Mouse (Mus musculus) megakaryocyte, embryonic 14.5 days (primary cell): ENCODE measurements around the gene Nfxl1. TPM values are rescaled to one million over a fixed set of nuclear protein-coding genes. Genes with fewer than 3 reads are reported as not detected.
"Not testable (repeated sequence)": the region's sequence is repeated elsewhere in the genome, so short reads cannot be mapped to it uniquely, and the experiment has no call there.

Experiments
- H3K27me3 ChIP-seq: replicated peaks from 2 replicates; pipeline ENCODE3; 2012; ENCODE audit warnings: inconsistent platforms
- H3K36me3 ChIP-seq: replicated peaks from 2 replicates; pipeline ENCODE3; 2012; ENCODE audit warnings: low read length, inconsistent platforms, mixed read lengths
- H3K4me1 ChIP-seq: 2 replicates; pipeline ENCODE4 v1.6.1; 2012; ENCODE audit warnings: inconsistent platforms
- H3K4me3 ChIP-seq: replicated peaks from 2 replicates; pipeline ENCODE3; 2012; ENCODE audit warnings: moderate library complexity, mild to moderate bottlenecking, inconsistent platforms
- H3K9me3 ChIP-seq: 2 replicates; pipeline ENCODE4 v1.6.1; 2012; ENCODE audit warnings: inconsistent platforms
- FLI1 ChIP-seq: IDR thresholded peaks from 2 replicates; pipeline ENCODE4 v1.6.1; 2012; ENCODE audit warnings: low read length, inconsistent platforms, mixed read lengths
- GATA1 ChIP-seq: IDR thresholded peaks from 3 replicates; pipeline ENCODE4 v1.6.1; 2012; ENCODE audit warnings: mixed read lengths, low read length, inconsistent platforms, borderline replicate concordance
- polyA plus RNA-seq: library from polyadenylated mRNA; stranded (reverse); fragments of >175 nt; gene quantifications from 2 replicates; pipeline ENCODE4 v1.2.3, GENCODE M21; 2012; ENCODE audit warnings: low replicate concordance; ENCODE audit not compliant: insufficient read depth

The Nfxl1 gene
- polyA plus RNA-seq: 1.1 TPM in 1 of 2 replicates, not detected in the other

- Histone ChIP-seq H3K9me3 (no peaks in the 10 kb centered on the region), H3K4me3 (peak within 1 kb of the TSS; percentile 99), H3K4me1 (peaks cover 22% of the 10 kb centered on the region), H3K36me3 (peaks cover 19% of the 10 kb centered on the region), H3K27me3 (no peaks in the 10 kb centered on the region)
- TF ChIP-seq FLI1: no peak
- no peak for TF ChIP-seq GATA1
Measured at GRCm38 (mm10) chr5:72559544-72560049, at the start of gene Nfxl1. TSS of gene Nfxl1 (minus strand) at chr5:72559684.

- Histone ChIP-seq H3K4me3 (no peak overlapping the region), H3K4me1 (no peaks in the 10 kb centered on the region), H3K36me3 (no peaks in the 10 kb centered on the region), H3K27me3 (peaks cover 1% of the 10 kb centered on the region), H3K9me3 (no peaks in the 10 kb centered on the region)
- no peak for TF ChIP-seq GATA1
- TF ChIP-seq FLI1: no peak
Measured at GRCm38 (mm10) chr5:72603138-72603537, 43.7 kb upstream of the Nfxl1 start.

GRCm38 (mm10) chr5:72601006-72601405 lies 41.5 kb upstream of the Nfxl1 start:
- H3K4me1 ChIP-seq: no peaks in the 10 kb centered on the region
- no peaks in the 10 kb centered on the region for H3K27me3 ChIP-seq
- H3K36me3 ChIP-seq: no peaks in the 10 kb centered on the region
- no peaks in the 10 kb centered on the region for H3K9me3 ChIP-seq
- no peak overlapping the region for H3K4me3 ChIP-seq
- TF ChIP-seq FLI1 (no peak), GATA1 (no peak)

GRCm38 (mm10) chr5:72587192-72587681 lies 27.8 kb upstream of the Nfxl1 start, which contains the start of gene Gm5868:
TSS of gene Gm5868 (minus strand) at chr5:72587551.
- H3K4me1 ChIP-seq: peaks cover 9% of the 10 kb centered on the region
- no peaks in the 10 kb centered on the region for H3K9me3 ChIP-seq
- no peaks in the 10 kb centered on the region for H3K36me3 ChIP-seq
- peaks cover 12% of the 10 kb centered on the region for H3K27me3 ChIP-seq
- H3K4me3 ChIP-seq: peak within 1 kb of the TSS; percentile 83
- TF ChIP-seq GATA1 (no peak), FLI1 (no peak)

- H3K4me1 ChIP-seq, H3K9me3 ChIP-seq, H3K36me3 ChIP-seq: not testable (repeated sequence)
- H3K27me3 ChIP-seq: peaks cover 12% of the 10 kb centered on the region
- H3K4me3 ChIP-seq: peak overlapping the region; percentile 83
Measured at GRCm38 (mm10) chr5:72586667-72587191, 27.2 kb upstream of the Nfxl1 start.

- H3K4me1 ChIP-seq, H3K36me3 ChIP-seq, H3K4me3 ChIP-seq, H3K9me3 ChIP-seq: not testable (repeated sequence)
- H3K27me3 ChIP-seq: peaks cover 15% of the 10 kb centered on the region
Measured at GRCm38 (mm10) chr5:72586122-72586521, 26.6 kb upstream of the Nfxl1 start.

- H3K36me3 ChIP-seq, H3K9me3 ChIP-seq: not testable (repeated sequence)
- peaks cover 11% of the 10 kb centered on the region for H3K4me1 ChIP-seq
- peaks cover 19% of the 10 kb centered on the region for H3K27me3 ChIP-seq
- peak within 1 kb of the TSS; percentile 87 for H3K4me3 ChIP-seq
Measured at GRCm38 (mm10) chr5:72580970-72581332, 21.5 kb upstream of the Nfxl1 start, which contains the start of gene Zar1. TSS of gene Zar1 (minus strand) at chr5:72581254.

GRCm38 (mm10) chr5:72580088-72580969 lies 20.8 kb upstream of the Nfxl1 start:
- peak overlapping the region; percentile 87 for H3K4me3 ChIP-seq

GRCm38 (mm10) chr5:72579599-72579998 lies 20.1 kb upstream of the Nfxl1 start:
- H3K36me3 ChIP-seq, H3K4me3 ChIP-seq, H3K9me3 ChIP-seq: not testable (repeated sequence)
- H3K4me1 ChIP-seq: peaks cover 11% of the 10 kb centered on the region
- peaks cover 19% of the 10 kb centered on the region for H3K27me3 ChIP-seq

More at GRCm38 (mm10) chr5:72580088-72580969, 20.8 kb upstream of the Nfxl1 start:
- H3K36me3 ChIP-seq, H3K9me3 ChIP-seq: not testable (repeated sequence)
- peaks cover 19% of the 10 kb centered on the region for H3K27me3 ChIP-seq
- H3K4me1 ChIP-seq: peaks cover 11% of the 10 kb centered on the region

- H3K36me3 ChIP-seq: no peaks in the 10 kb centered on the region
- no peaks in the 10 kb centered on the region for H3K27me3 ChIP-seq
- peaks cover 43% of the 10 kb centered on the region for H3K9me3 ChIP-seq
- TF ChIP-seq FLI1: no peak
- no peak for TF ChIP-seq GATA1
- peaks cover 8% of the 10 kb centered on the region for H3K4me1 ChIP-seq
- no peak overlapping the region for H3K4me3 ChIP-seq
Measured at GRCm38 (mm10) chr5:72565621-72566020, 6.1 kb upstream of the Nfxl1 start.

GRCm38 (mm10) chr5:72563183-72563582 lies 3.7 kb upstream of the Nfxl1 start:
- H3K27me3 ChIP-seq, H3K4me3 ChIP-seq: not testable (repeated sequence)
- H3K4me1 ChIP-seq: peaks cover 17% of the 10 kb centered on the region

More at GRCm38 (mm10) chr5:72563183-72563582, 3.7 kb upstream of the Nfxl1 start:
- peaks cover 22% of the 10 kb centered on the region for H3K9me3 ChIP-seq
- not testable (repeated sequence) for H3K36me3 ChIP-seq
